Mouse (Mus musculus): ENCODE data around the gene Mgst1. TPM values are rescaled to one million over a fixed set of nuclear protein-coding genes. Genes with fewer than 3 reads are reported as not detected.

Mgst1 gene
- polyA plus RNA-seq (2015; fragmentation: Nextera tagmentation; extraction: Ambion mirVana): 122 and 762 TPM in 2 replicates

DNA sequence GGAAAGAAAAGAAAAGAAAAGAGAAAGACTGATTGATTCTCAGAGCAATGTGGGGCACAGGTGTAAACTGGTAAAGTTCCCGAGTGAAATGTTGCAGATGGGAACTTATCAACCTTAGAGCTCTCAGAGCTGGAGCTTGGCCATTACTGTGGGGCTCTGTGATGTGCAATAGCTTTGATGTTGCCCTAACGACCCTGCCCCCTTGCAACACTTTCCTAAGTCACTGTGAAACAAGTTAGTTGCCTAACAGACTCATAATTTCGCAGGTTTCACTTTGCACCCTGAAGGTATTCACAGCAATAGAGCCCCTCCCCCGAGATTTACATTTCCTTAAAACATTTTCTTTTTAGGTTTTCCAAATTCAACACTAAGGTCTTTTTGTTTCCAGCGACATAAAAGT, at the start of gene Mgst1:
Gene Mgst1 (plus strand): TSS at position 387 of the 400 bp plus-strand sequence.

Other genes starting within 250 kb of the Mgst1 start
- gene Slc15a5, start 60.4 kb upstream of the Mgst1 start, polyA plus RNA-seq (2015; fragmentation: Nextera tagmentation; extraction: Ambion mirVana): 0.56 and 1.7 TPM in 2 replicates

All from skeletal muscle tissue, postnatal 0 days (tissue).